Mouse (Mus musculus) liver, adult 2 months (tissue): ENCODE results near the gene Cryzl1. TPM values are rescaled to one million over a fixed set of nuclear protein-coding genes. Genes with fewer than 3 reads are reported as not detected.
A peak's percentile ranks its signal among the peaks of the same experiment; 100 is the strongest.

Source experiments
- DNase-seq: peaks from one replicate; pipeline ENCODE4 v3.0.0-alpha.2; 2011; ENCODE audit warnings: low read depth, low spot score; ENCODE audit errors: extremely low read depth
- H3K27ac ChIP-seq: fragments of 200-500 bp; replicated peaks from 2 replicates; pipeline ENCODE4 v1.5.1; 2012; ENCODE audit warnings: low read depth, mild to moderate bottlenecking, control low read depth, inconsistent platforms, low read length; ENCODE audit not compliant: insufficient read depth
- H3K27me3 ChIP-seq: fragments of 200-500 bp; 2 replicates; pipeline ENCODE4 v1.6.1; 2012; ENCODE audit warnings: mild to moderate bottlenecking, moderate library complexity, low read length, inconsistent platforms; ENCODE audit not compliant: control insufficient read depth, insufficient read depth
- H3K36me3 ChIP-seq: fragments of 200-500 bp; 2 replicates; pipeline ENCODE4 v1.6.1; 2012; ENCODE audit warnings: low read length, inconsistent platforms; ENCODE audit not compliant: control insufficient read depth, insufficient read depth
- H3K4me1 ChIP-seq: fragments of 200-500 bp; 2 replicates; pipeline ENCODE4 v1.6.1; 2011; ENCODE audit warnings: low read length; ENCODE audit not compliant: control insufficient read depth, insufficient read depth
- H3K4me3 ChIP-seq: fragments of 200-500 bp; 2 replicates; pipeline ENCODE4 v1.5.1; 2011; ENCODE audit warnings: low read depth, mild to moderate bottlenecking, control low read depth, low read length, moderate library complexity; ENCODE audit not compliant: insufficient read depth
- H3K79me2 ChIP-seq: fragments of 200-500 bp; 2 replicates; pipeline ENCODE4 v1.6.1; 2012; ENCODE audit warnings: inconsistent platforms, mild to moderate bottlenecking, low read length, moderate library complexity; ENCODE audit not compliant: control insufficient read depth, insufficient read depth
- H3K9ac ChIP-seq: fragments of 200-500 bp; 2 replicates; pipeline ENCODE4 v1.6.1; 2012; ENCODE audit warnings: low read depth, mild to moderate bottlenecking, control low read depth, inconsistent platforms, low read length
- CTCF ChIP-seq: fragments of 200-500 bp; IDR thresholded peaks from 2 replicates; pipeline ENCODE4 v1.5.1; 2011; ENCODE audit warnings: low read depth, low read length, control low read depth
- POLR2A ChIP-seq: fragments of 200-500 bp; IDR thresholded peaks from 2 replicates; pipeline ENCODE4 v1.6.1; 2011; ENCODE audit warnings: low read length, control low read depth; ENCODE audit not compliant: insufficient read depth; ENCODE audit errors: extremely low read depth
- WGBS: fragments of 180-500 bp; shearing (Covaris S2); methylation state at CpG from one replicate; pipeline ENCODE4 v1.1.7; 2018; 5-methylcytosine and 5-hydroxymethylcytosine counted together
- polyA plus RNA-seq: library from polyadenylated mRNA; depleted of rRNA; stranded (reverse); fragments of >200 nt; gene quantifications from 2 replicates; pipeline ENCODE4 v1.2.3, GENCODE M21; 2012
- total RNA-seq: library from RNA; depleted of rRNA; stranded (reverse); fragments of >200 nt; gene quantifications from 2 replicates; pipeline ENCODE4 v1.2.3, GENCODE M21; 2014

Gene Cryzl1
- total and polyA plus RNA-seq, 2 experiments = 9.6 to 23.1 TPM

DNA sequence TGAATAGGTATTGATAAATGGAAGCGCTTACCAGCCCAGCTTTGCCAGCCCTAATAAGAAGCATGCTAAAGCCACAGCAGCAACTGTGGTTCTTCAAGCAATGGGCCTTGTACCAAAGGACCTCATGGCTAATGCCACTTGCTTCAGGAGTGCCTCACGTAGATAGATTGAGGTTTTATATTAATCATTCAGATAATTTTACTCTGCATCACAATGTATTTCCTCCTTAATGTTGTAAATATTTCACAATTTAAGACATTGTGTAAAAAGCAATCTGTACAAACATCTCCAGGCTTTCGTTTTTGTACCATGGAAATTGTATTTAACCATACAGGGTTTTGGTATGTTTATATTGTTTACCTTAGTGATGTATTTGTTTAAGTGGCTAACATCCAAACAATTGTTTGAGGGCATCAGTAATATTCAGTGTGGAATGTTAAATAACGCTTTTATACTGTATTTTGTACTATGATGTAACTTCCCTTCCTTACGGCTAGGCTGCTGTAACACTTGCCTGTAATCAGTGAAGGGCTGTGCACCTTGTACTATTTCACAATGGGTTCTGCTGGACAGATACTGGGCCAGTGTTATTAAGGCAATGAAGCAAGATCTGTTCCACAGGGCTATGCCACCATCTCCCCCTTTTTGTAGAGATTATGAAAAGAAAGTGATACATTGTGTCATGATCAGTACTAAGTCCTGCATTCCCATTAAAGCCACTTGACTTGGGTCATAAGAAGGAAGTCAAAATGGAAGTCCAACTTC is 50.4 kb downstream of the Cryzl1 start:
- peak; percentile 97 for DNase-seq

DNA sequence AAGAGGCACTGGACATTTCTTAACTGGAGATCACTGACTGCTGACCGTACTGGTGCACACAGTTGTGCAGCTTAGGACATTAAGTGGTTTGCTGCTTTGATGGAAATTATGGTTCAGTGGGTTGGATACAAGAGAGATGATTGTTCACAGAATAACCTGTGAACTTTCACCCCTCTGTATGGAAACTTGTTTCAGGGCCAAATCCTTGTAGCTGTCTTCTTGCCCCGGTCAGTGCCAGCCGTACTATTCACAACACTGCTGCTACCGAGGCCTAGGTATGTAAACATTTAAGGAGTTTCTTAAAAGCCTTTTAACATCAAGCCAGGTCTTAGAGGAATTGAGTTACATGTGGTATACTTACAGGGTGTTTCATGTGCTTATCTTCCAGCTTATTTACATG is 54.3 kb downstream of the Cryzl1 start:
- Histone ChIP-seq H3K27ac (no peak overlapping the region), H3K79me2 (no peaks in the 10 kb centered on the region; the same call in 1 of the 2 replicates), H3K36me3 (peaks cover 69% of the 10 kb centered on the region), H3K9ac (no peak overlapping the region), H3K27me3 (no peaks in the 10 kb centered on the region), H3K4me1 (peaks cover 8% of the 10 kb centered on the region; the same call in 1 of the 2 replicates), H3K4me3 (no peak overlapping the region)
- WGBS = 29% methylated on average over 4 of the region's 4 CpGs
- no peak for TF ChIP-seq POLR2A
- no peak for TF ChIP-seq CTCF
- peak; percentile 76 for DNase-seq

More for the DNA sequence above, 50.4 kb downstream of the Cryzl1 start:
- no peaks in the 10 kb centered on the region; the same call in 1 of the 2 replicates for H3K79me2 ChIP-seq
- H3K36me3 ChIP-seq = peaks cover 52% of the 10 kb centered on the region
- H3K27me3 ChIP-seq = no peaks in the 10 kb centered on the region
- no peak for TF ChIP-seq POLR2A
- TF ChIP-seq CTCF = no peak
- 27% methylated on average over 5 of the region's 5 CpGs for WGBS
- peak overlapping the region; percentile 51 for H3K27ac ChIP-seq
- peaks cover 8% of the 10 kb centered on the region; the same call in 1 of the 2 replicates for H3K4me1 ChIP-seq
- no peak overlapping the region for H3K9ac ChIP-seq
- H3K4me3 ChIP-seq = no peak overlapping the region

DNA sequence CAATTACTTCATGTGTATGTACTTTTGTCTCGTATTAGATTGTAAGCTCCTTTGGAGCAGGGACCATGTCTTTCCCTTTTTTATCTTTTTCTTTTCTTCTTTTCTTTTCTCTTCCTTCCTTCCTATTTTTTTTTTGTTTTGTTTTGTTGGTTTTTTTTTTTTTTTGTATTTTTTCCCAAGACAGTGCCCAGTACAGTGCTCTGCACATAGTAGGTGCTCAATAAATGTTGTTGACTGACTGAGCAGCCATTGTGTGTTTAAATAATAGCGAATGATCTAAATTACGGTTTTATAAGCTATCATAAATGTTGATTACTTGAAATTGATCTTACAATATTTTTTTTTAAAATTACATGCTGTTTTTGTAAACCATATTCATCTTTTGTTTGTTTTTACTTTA is 65.0 kb downstream of the Cryzl1 start:
- Histone ChIP-seq H3K27me3 (no peaks in the 10 kb centered on the region), H3K4me1 (no peaks in the 10 kb centered on the region; the same call in 1 of the 2 replicates), H3K79me2 (peaks cover 18% of the 10 kb centered on the region; the same call in 1 of the 2 replicates), H3K4me3 (no peak overlapping the region), H3K36me3 (peaks cover 77% of the 10 kb centered on the region), H3K9ac (no peak overlapping the region), H3K27ac (no peak overlapping the region)
- TF ChIP-seq POLR2A (no peak), CTCF (no peak)
- WGBS = 88% methylated on average over 3 of the region's 3 CpGs
- no peak for DNase-seq

DNA sequence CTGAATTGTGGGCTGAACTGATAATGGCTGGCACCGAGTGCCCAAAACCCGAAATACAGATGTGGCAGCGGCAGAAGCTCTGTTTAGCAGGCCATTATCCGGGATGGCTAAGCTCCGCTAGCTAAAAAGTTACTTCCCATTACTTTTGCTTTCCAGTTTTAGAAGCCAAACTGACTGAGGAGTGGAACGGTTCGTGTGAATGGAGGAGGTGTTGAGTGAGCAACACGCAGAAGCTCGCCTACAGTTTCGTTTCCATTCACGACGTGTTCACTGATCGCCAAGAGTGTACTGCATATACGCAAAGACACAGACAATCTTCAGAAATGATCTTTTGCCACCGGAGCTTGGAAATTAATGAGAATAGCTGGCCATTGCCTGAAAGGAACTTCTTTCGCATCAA is 66.4 kb downstream of the Cryzl1 start:
- no peaks in the 10 kb centered on the region; the same call in 1 of the 2 replicates for H3K4me1 ChIP-seq
- H3K4me3 ChIP-seq = no peak overlapping the region
- TF ChIP-seq CTCF (no peak), POLR2A (no peak)
- DNase-seq = no peak
- no peak overlapping the region for H3K27ac ChIP-seq
- no peak overlapping the region for H3K9ac ChIP-seq
- peaks cover 85% of the 10 kb centered on the region for H3K36me3 ChIP-seq
- WGBS = 86% methylated on average over 16 of the region's 16 CpGs
- H3K27me3 ChIP-seq = no peaks in the 10 kb centered on the region
- H3K79me2 ChIP-seq = peaks cover 32% of the 10 kb centered on the region

- H3K27me3 ChIP-seq = no peaks in the 10 kb centered on the region
- WGBS = 68% methylated on average over 1 of the region's 1 CpGs
- TF ChIP-seq CTCF = no peak
- TF ChIP-seq POLR2A = no peak
- no peak overlapping the region for H3K9ac ChIP-seq
- H3K4me1 ChIP-seq = no peaks in the 10 kb centered on the region; the same call in 1 of the 2 replicates
- no peak overlapping the region for H3K4me3 ChIP-seq
- no peak overlapping the region for H3K27ac ChIP-seq
- H3K36me3 ChIP-seq = peaks cover 83% of the 10 kb centered on the region
- H3K79me2 ChIP-seq = peaks cover 38% of the 10 kb centered on the region
- no peak for DNase-seq
These were observed 67.4 kb downstream of the Cryzl1 start for GRCm38 (mm10) chr16:91661397-91661796.

GRCm38 (mm10) chr16:91659798-91660197 is 69.0 kb downstream of the Cryzl1 start:
- Histone ChIP-seq H3K9ac (no peak overlapping the region), H3K4me1 (no peaks in the 10 kb centered on the region; the same call in 1 of the 2 replicates), H3K27me3 (no peaks in the 10 kb centered on the region), H3K36me3 (peaks cover 82% of the 10 kb centered on the region), H3K4me3 (no peak overlapping the region), H3K27ac (no peak overlapping the region), H3K79me2 (peaks cover 51% of the 10 kb centered on the region)
- WGBS = 97% methylated on average over 20 of the region's 20 CpGs
- no peak for DNase-seq
- TF ChIP-seq CTCF = no peak
- TF ChIP-seq POLR2A = no peak
